Mouse (Mus musculus): ENCODE results near the gene Gm9573.
A peak's percentile ranks its signal among the peaks of the same experiment; 100 is the strongest.

Gene Gm9573

DNA sequence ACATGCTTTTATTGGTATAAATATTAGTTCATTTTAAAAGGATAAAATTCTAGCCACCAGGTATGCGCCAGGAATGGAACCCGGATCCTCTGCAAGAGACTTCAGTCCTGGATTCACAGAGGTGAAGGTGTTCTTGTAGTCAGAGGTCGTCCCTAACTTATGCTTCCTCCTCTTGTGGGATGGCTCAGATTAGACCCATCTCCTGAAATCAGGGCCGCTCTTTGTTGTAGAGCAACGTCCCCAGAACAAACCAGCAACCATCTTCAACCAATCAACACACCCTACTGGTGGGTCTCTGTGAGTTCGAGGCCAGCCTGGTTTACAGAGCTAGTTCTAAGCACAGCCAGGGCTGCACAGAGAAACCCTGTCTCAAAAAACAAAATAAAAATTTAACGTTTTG, 32.0 kb downstream of the Gm9573 start:
- no peak for DNase-seq (ENCODE audit: low spot score in 2 of 2)

DNA sequence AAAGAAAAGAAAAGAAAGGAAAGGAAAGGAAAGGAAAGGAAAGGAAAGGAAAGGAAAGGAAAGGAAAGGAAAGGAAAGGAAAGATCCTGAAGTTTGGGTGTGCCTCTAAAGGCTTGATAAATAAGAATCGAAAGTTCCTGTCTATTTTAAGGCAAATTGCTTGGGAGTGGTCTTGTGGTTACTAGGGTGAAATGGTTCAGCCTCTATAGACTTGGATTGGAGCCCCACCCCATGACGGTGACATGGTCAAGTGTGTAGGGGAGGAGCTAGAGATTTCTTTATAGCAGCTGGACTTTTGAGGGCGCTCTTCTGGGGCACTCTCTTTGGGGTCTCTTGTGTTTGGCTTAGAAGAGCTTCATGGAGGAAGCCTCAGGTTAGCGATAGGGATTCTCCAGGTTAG, 32.7 kb downstream of the Gm9573 start:
- no peak for DNase-seq (ENCODE audit: low spot score in 2 of 2)

DNA sequence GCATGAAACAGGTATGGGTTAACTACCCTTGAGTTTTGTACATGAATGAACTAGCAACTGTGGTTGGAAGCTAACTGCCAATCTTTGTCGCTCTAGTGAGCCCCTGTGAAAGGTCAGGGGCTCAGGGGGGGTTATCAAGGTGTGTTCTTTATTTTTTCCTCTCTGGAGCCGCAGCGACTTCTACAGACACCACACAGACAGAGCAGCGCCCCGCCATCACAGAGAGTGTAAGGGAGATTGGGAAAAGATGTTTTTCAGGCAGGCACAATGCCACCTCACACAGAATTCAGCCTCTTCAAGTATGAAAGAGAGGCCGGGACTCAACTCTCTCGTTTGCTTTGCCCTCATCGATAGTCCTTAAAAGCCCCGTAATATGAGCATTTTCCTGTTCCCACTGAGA, 34.3 kb downstream of the Gm9573 start:
- DNase-seq (ENCODE audit: low spot score in 2 of 2) = no peak

DNA sequence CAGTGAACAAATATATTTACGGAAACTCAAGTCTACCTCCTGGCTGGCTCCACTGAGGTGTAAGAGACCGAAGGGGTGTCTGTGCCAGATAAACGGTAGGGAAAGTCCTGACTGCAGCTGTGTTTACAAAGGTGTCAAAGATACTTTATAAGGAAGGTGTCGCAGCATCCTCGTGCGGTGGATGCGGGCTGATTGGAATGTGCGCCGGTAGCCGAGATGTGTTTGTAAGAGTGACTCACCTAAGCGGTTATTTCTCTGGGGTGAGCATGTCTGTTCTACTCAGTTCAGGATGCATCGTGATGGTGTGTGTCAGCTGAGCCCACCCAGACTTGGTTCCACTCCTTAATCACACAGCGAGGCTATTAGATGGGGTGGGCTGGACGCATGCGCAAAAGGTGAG, 34.7 kb downstream of the Gm9573 start:
- no peak for DNase-seq (ENCODE audit: low spot score in 2 of 2)

DNA sequence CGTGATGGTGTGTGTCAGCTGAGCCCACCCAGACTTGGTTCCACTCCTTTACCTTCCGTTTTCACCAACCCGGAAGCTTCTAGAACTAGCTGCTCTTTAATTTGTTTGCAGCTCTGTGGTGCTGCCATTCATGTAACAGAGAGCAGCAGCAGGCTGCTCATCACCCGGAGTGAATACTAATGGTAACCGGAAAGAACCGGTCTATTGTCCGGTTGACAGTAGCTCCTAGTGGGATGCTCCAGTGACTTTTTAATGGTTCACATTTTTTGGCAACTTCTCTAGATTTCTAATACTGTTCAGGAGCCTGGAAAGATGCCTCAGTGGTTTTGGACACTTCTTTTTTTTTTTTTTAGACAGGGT, 35.2 kb downstream of the Gm9573 start:
- no peak for DNase-seq (ENCODE audit: low spot score in 2 of 2)

DNA sequence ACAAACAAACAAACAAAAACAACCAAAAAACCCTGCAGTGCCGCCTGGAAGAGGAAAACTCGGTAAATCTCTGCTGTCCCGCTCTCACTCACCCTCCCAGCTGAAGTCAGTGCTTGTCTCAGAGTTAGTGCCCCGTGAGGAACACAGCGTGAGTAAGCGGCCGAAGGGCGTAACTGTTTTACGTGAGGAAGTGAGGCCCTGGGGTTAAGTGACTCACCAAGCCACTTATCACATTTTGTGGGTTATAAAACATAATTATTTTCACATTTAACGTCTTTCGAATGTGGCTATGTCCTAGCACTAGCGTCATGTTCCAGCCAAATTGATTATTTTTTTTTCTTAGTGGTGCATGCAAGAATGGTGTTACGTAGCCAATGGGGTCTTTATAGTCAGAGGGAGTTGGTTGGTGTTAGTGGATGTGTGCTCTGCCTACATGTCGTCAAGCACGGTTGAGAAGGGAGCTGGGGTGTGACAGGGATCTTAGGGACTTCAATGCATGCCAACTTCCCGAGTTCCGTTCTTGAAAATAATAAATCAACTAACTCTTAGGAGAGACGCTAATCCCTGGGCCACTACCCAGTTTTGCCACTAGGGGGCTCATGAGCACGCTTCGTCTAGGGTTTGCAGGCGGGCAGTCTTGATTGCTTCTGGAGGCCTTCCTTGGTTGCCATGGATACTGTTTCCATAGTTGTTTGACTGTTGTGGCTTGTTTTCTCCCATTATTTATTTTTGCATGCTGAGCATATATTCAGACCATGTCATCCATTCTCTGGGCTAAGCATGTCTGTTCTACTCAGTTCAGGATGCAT, 35.8 kb downstream of the Gm9573 start:
- DNase-seq (ENCODE audit: low spot score in 2 of 2) = peak; percentile 53 to 85

DNA sequence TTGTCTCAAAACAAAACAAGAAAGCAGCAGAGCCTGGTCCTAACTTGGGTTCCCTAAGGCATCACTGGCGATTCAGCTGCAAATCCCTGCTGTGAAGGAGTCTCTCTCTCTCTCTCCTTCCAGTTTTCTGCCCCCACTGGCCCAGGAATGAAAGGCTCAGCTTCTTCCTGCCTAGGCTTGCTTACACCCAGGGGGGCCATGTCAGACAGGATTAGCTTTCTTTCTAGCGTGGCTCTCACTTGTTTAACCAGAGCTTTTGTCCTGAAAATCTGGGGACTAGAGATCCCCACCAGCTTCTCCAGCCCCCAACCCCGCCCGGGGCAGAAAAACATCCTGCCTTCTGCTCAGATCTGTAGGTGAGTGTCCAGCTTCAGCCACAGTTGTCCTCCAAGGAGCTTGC, 38.0 kb downstream of the Gm9573 start:
- DNase-seq (ENCODE audit: low spot score in 2 of 2) = no peak

DNA sequence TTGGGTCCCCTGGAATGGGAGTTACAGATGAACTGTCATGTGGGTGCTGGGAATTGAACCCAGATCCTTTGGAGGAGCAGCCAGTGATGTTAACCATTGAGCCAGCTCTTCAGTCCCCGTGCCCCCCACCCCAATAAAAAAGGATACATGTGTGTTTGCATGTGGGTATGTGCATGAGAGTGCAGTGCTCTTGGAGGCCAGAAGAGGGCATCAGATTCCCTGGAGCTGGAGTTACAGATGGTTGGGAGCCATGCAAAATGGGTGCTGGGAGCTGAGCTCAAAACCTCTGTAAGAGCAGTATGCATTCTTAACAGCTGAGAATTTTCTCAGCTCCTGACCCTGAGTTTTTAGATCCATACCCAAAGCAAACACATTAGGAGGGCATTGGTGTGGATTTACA, 39.1 kb downstream of the Gm9573 start:
- DNase-seq (ENCODE audit: low spot score in 2 of 2) = no peak

DNA sequence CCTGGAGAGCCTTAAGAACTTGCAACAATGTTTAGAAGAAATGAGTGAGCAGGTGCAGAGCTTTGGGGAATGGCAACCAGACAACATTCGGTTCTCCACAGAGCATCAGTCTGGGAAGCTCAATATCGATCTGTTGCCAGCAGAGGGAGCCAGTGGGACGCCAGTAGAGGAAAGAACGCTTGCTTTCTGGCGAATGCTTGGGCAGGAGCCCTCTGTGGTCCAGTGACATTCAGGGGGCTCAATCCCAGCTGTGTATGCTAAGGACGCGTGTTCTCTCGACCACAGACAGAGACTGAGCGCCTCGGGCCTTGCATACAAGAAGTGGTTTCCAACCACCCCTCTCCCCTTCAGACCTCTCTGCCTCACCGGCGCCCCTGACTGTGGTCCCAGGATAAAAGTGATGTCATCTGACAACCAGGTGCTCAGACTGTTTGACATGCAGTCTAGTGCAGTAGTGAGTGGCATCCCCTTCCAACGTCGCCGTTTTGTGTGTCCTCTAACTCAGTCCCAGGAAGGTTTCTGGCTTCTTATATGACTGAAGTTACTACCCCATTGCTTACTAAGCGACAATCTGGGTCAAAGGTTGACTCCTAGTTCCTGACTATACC, 42.0 kb downstream of the Gm9573 start:
- peak; percentile 55 to 85 for DNase-seq (ENCODE audit: low spot score in 2 of 2)

DNA sequence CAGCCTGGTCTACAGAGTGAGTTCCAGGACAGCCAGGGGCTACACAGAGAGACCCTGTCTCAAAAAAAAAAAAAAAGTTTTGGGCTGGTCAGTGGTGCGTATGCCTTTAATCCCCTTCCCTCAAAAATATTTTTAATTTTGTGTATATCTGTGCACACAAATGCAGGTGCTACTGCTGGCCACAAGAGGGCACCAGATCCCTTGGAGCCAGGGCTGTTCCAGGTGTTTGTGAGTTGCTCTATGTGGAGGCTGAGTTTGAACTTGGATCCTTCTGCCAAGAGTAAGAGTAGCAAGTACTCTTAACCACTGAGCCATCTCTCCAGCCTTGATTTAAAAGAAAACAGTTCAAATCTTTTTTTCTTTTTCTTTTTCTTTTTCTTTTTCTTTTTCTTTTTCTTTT, 43.5 kb downstream of the Gm9573 start:
- no peak for DNase-seq (ENCODE audit: low spot score in 2 of 2)

DNA sequence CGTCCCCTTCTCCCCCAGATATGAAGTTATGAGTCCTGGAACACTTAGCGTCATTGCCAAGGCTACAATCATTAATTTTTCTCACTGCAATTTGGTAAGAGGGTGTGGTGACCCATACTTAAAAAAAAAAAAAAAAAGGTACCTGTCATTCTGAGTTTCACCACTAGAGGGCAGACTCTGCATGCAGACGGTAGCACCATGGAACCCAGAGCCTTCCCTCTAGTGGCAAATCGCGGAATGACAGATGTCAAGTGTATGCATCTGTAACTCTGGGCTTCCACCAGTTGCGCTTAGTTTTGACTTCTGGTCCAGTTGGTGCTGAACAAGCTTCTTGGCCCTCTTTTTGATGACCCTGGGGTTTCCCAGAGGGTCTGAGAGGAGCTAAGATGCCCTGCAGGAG, 48.2 kb downstream of the Gm9573 start:
- peak; percentile 80 to 93 for DNase-seq (ENCODE audit: low spot score in 2 of 2)

DNA sequence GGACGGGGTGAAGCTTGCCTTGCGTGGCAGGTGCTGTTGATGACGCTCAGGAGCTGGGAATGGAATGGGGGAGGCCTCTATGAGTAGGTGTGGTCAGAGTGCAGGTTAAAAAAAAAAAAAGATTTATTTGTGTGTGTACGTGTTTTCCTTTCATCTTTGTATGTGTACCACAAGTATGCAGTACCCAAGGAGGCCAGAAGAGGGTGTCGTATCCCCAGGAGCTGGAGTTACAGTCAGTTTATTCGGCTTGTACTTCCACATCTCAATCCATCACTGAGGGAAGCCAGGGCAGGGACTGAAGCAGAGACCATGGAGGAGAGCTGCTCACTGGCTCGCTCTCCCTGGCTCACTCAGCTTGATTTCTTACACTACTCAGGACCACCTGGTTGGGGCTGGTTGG, 55.0 kb downstream of the Gm9573 start:
- DNase-seq (ENCODE audit: low spot score in 2 of 2) = no peak

DNA sequence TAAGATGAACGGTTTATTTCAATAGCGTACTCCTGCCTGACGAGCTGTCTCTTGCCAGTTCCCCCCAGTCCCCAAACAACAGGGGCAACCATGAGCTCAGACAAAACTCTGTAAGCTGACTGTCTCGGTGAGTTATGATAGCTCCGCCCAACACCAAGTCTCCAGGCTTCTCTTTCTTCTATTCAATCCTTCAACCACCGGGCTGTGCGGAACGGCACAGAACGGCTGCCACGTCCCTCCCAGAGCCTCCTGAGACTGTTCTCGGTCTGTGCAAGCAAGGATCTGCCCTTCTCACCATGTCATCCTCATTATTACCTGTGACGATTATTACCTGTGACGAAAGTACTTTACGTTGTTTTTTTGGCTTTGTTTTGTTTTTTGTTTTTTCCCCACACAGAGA, 55.6 kb downstream of the Gm9573 start:
- DNase-seq (ENCODE audit: low spot score in 2 of 2) = no peak

DNA sequence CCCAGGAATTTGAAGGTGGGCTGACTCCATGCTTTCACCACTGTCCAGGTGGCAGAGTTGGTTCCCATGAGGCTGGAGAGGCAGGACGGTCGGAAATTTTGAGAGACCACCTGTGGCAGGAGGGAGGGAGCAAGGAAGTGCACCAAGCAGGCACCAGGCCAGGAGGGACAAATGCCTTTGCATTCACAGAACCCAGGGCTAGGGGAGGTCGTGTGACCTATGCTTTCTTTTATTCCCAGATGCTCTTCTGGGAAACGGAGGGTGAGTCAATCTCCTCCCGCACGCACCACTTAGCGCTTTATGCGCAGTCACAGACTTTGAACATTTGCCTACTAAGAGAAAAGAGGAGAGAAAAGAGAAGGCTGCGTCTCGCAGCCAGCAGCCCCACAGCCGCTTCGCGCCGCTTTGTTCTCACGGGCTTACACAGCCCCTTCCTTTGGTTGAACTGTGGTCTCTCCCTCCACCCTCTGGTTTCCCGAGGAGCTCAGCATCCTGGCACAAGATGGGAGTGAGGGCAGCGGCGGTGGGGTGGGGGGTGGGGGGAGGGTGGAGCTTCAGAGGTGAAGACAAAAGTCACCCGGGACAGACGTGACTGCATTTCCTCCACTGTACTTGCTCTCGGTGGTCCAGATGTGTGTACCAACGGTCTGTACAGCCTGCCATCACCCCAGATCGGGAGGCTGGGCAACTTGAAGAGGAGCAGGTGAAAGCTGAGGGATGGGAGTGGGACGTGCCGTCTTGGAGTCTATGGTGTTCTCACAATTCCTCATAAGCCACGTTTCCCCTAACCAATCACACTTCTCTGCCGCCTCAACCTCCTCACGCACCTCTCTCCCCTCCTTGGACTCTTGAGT, 57.1 kb downstream of the Gm9573 start:
- DNase-seq (ENCODE audit: low spot score in 2 of 2) = no peak
